Mouse (Mus musculus): ENCODE measurements around the gene Cped1. TPM values are rescaled to one million over a fixed set of nuclear protein-coding genes. Genes with fewer than 3 reads are reported as not detected.

Gene Cped1
- polyA plus RNA-seq, 1 experiment from 2014 or later: 10.4 TPM

- H3K9me3 ChIP-seq (ENCODE audit: control insufficient read depth, low read length): no peaks in the 10 kb centered on the region
- 43% methylated on average over 3 of the region's 3 CpGs for WGBS
- H3K36me3 ChIP-seq (ENCODE audit: control insufficient read depth, insufficient read depth, low read length): no peaks in the 10 kb centered on the region
- no peak overlapping the region for H3K4me3 ChIP-seq (ENCODE audit: low read depth, low read length)
- H3K27me3 ChIP-seq (ENCODE audit: control insufficient read depth, insufficient read depth, low read length): no peaks in the 10 kb centered on the region
- no peaks in the 10 kb centered on the region; the same call in 1 of the 2 replicates for H3K4me1 ChIP-seq (replicated peaks; ENCODE audit: control insufficient read depth, insufficient read depth)
- H3K4me2 ChIP-seq (replicated peaks; ENCODE audit: low read depth): no peak overlapping the region
- TF ChIP-seq CTCF (IDR thresholded peaks at IDR 0.05; ENCODE audit: low read depth): no peak
- no peak for TF ChIP-seq EP300 (optimal IDR thresholded peaks at IDR 0.05)
- ATAC-seq (ENCODE audit: low FRiP score, low TSS enrichment): no peak
- DNase-seq (ENCODE audit: low spot score): no peak
- H3K27ac ChIP-seq (replicated peaks): no peak overlapping the region
- no peak overlapping the region for H3K9ac ChIP-seq (ENCODE audit: low read length)
These were observed 116.2 kb downstream of the Cped1 start for GRCm38 (mm10) chr6:22101939-22102338.

- ATAC-seq (ENCODE audit: low FRiP score, low TSS enrichment): no peak
- Histone ChIP-seq H3K9ac (ENCODE audit: low read length) (no peak overlapping the region), H3K27ac (replicated peaks) (no peak overlapping the region), H3K4me2 (replicated peaks; ENCODE audit: low read depth) (no peak overlapping the region), H3K4me1 (replicated peaks; ENCODE audit: control insufficient read depth, insufficient read depth) (no peaks in the 10 kb centered on the region; the same call in 1 of the 2 replicates), H3K4me3 (ENCODE audit: low read depth, low read length) (no peak overlapping the region), H3K27me3 (ENCODE audit: control insufficient read depth, insufficient read depth, low read length) (no peaks in the 10 kb centered on the region), H3K36me3 (ENCODE audit: control insufficient read depth, insufficient read depth, low read length) (no peaks in the 10 kb centered on the region), H3K9me3 (ENCODE audit: control insufficient read depth, low read length) (no peaks in the 10 kb centered on the region)
- DNase-seq (ENCODE audit: low spot score): no peak
- WGBS: 84% methylated on average over 4 of the region's 4 CpGs
- TF ChIP-seq EP300 (optimal IDR thresholded peaks at IDR 0.05) (no peak), CTCF (IDR thresholded peaks at IDR 0.05; ENCODE audit: low read depth) (no peak)
These were observed 117.0 kb downstream of the Cped1 start for GRCm38 (mm10) chr6:22102752-22103151.

- Histone ChIP-seq H3K4me2 (replicated peaks; ENCODE audit: low read depth) (no peak overlapping the region), H3K4me3 (ENCODE audit: low read depth, low read length) (no peak overlapping the region), H3K27ac (replicated peaks) (no peak overlapping the region), H3K36me3 (ENCODE audit: control insufficient read depth, insufficient read depth, low read length) (no peaks in the 10 kb centered on the region), H3K9ac (ENCODE audit: low read length) (no peak overlapping the region), H3K27me3 (ENCODE audit: control insufficient read depth, insufficient read depth, low read length) (no peaks in the 10 kb centered on the region), H3K4me1 (replicated peaks; ENCODE audit: control insufficient read depth, insufficient read depth) (no peaks in the 10 kb centered on the region; the same call in 1 of the 2 replicates), H3K9me3 (ENCODE audit: control insufficient read depth, low read length) (no peaks in the 10 kb centered on the region)
- WGBS: 81% methylated on average over 3 of the region's 3 CpGs
- TF ChIP-seq CTCF (IDR thresholded peaks at IDR 0.05; ENCODE audit: low read depth) (no peak), EP300 (optimal IDR thresholded peaks at IDR 0.05) (no peak)
- DNase-seq (ENCODE audit: low spot score): no peak
- no peak for ATAC-seq (ENCODE audit: low FRiP score, low TSS enrichment)
These were observed 118.0 kb downstream of the Cped1 start for GRCm38 (mm10) chr6:22103713-22104112.

- Histone ChIP-seq H3K9me3 (ENCODE audit: control insufficient read depth, low read length) (no peaks in the 10 kb centered on the region), H3K4me3 (ENCODE audit: low read depth, low read length) (no peak overlapping the region), H3K9ac (ENCODE audit: low read length) (no peak overlapping the region), H3K27me3 (ENCODE audit: control insufficient read depth, insufficient read depth, low read length) (no peaks in the 10 kb centered on the region), H3K27ac (replicated peaks) (no peak overlapping the region), H3K36me3 (ENCODE audit: control insufficient read depth, insufficient read depth, low read length) (no peaks in the 10 kb centered on the region), H3K4me2 (replicated peaks; ENCODE audit: low read depth) (no peak overlapping the region), H3K4me1 (replicated peaks; ENCODE audit: control insufficient read depth, insufficient read depth) (no peaks in the 10 kb centered on the region; the same call in 1 of the 2 replicates)
- 32% methylated on average over 8 of the region's 8 CpGs for WGBS
- ATAC-seq (ENCODE audit: low FRiP score, low TSS enrichment) (no peak), DNase-seq (ENCODE audit: low spot score) (no peak)
- no peak for TF ChIP-seq EP300 (optimal IDR thresholded peaks at IDR 0.05)
- TF ChIP-seq CTCF (IDR thresholded peaks at IDR 0.05; ENCODE audit: low read depth): no peak
These were observed 118.5 kb downstream of the Cped1 start for GRCm38 (mm10) chr6:22104211-22104610.

GRCm38 (mm10) chr6:22114079-22114478 is 128.4 kb downstream of the Cped1 start:
- no peak for TF ChIP-seq CTCF (IDR thresholded peaks at IDR 0.05; ENCODE audit: low read depth)
- no peak for TF ChIP-seq EP300 (optimal IDR thresholded peaks at IDR 0.05)
- Histone ChIP-seq H3K4me2 (replicated peaks; ENCODE audit: low read depth) (no peak overlapping the region), H3K9ac (ENCODE audit: low read length) (no peak overlapping the region), H3K36me3 (ENCODE audit: control insufficient read depth, insufficient read depth, low read length) (no peaks in the 10 kb centered on the region), H3K27me3 (ENCODE audit: control insufficient read depth, insufficient read depth, low read length) (no peaks in the 10 kb centered on the region), H3K4me3 (ENCODE audit: low read depth, low read length) (no peak overlapping the region), H3K4me1 (replicated peaks; ENCODE audit: control insufficient read depth, insufficient read depth) (no peaks in the 10 kb centered on the region), H3K27ac (replicated peaks) (no peak overlapping the region), H3K9me3 (ENCODE audit: control insufficient read depth, low read length) (no peaks in the 10 kb centered on the region)
- ATAC-seq (ENCODE audit: low FRiP score, low TSS enrichment): peak; percentile 73; the same call in 1 of the 2 replicates
- 63% methylated on average over 6 of the region's 6 CpGs for WGBS
- DNase-seq (ENCODE audit: low spot score): peak; percentile 32

- Histone ChIP-seq H3K27ac (replicated peaks) (no peak overlapping the region), H3K4me2 (replicated peaks; ENCODE audit: low read depth) (no peak overlapping the region), H3K27me3 (ENCODE audit: control insufficient read depth, insufficient read depth, low read length) (no peaks in the 10 kb centered on the region), H3K9me3 (ENCODE audit: control insufficient read depth, low read length) (no peaks in the 10 kb centered on the region), H3K36me3 (ENCODE audit: control insufficient read depth, insufficient read depth, low read length) (no peaks in the 10 kb centered on the region), H3K4me3 (ENCODE audit: low read depth, low read length) (no peak overlapping the region), H3K4me1 (replicated peaks; ENCODE audit: control insufficient read depth, insufficient read depth) (no peaks in the 10 kb centered on the region), H3K9ac (ENCODE audit: low read length) (no peak overlapping the region)
- DNase-seq (ENCODE audit: low spot score) (no peak), ATAC-seq (ENCODE audit: low FRiP score, low TSS enrichment) (no peak)
- WGBS: 92% methylated on average over 1 of the region's 1 CpGs
- TF ChIP-seq CTCF (IDR thresholded peaks at IDR 0.05; ENCODE audit: low read depth) (no peak), EP300 (optimal IDR thresholded peaks at IDR 0.05) (no peak)
These were observed 131.0 kb downstream of the Cped1 start for GRCm38 (mm10) chr6:22116679-22117078.
